Mouse (Mus musculus): ENCODE results near the gene Trabd. TPM values are rescaled to one million over a fixed set of nuclear protein-coding genes. Genes with fewer than 3 reads are reported as not detected.

Trabd gene
- polyA plus RNA-seq, 1 experiment from 2014 or later = 57.8 TPM

Other genes with a start within 250 kb of the Trabd start
- gene Pim3, start 212.9 kb upstream of the Trabd start, polyA plus RNA-seq (2016; fragmentation: Nextera tagmentation; extraction: Ambion mirVana) = 41.3 and 48.3 TPM in 2 replicates
- 0.05 and 0.08 TPM in 2 replicates for gene Ttll8, start 120.7 kb upstream of the Trabd start, polyA plus RNA-seq (2016; fragmentation: Nextera tagmentation; extraction: Ambion mirVana)
- 4.7 and 5.5 TPM in 2 replicates for gene Mlc1, start 96.1 kb upstream of the Trabd start, polyA plus RNA-seq (2016; fragmentation: Nextera tagmentation; extraction: Ambion mirVana)
- not detected in 2 replicates for gene Mov10l1, start 92.2 kb upstream of the Trabd start, polyA plus RNA-seq (2016; fragmentation: Nextera tagmentation; extraction: Ambion mirVana)
- 0.26 and 0.56 TPM in 2 replicates for gene Panx2, start 15.4 kb upstream of the Trabd start, polyA plus RNA-seq (2016; fragmentation: Nextera tagmentation; extraction: Ambion mirVana)
- gene Selenoo, start 14.0 kb downstream of the Trabd start, polyA plus RNA-seq (2016; fragmentation: Nextera tagmentation; extraction: Ambion mirVana) = 15.9 and 21.6 TPM in 2 replicates
- 23.7 and 26.0 TPM in 2 replicates for gene Tubgcp6, start 48.0 kb downstream of the Trabd start, polyA plus RNA-seq (2016; fragmentation: Nextera tagmentation; extraction: Ambion mirVana)
- 16.4 and 18.5 TPM in 2 replicates for gene Hdac10, start 53.6 kb downstream of the Trabd start, polyA plus RNA-seq (2016; fragmentation: Nextera tagmentation; extraction: Ambion mirVana)
- gene Mapk12, start 65.6 kb downstream of the Trabd start, polyA plus RNA-seq (2016; fragmentation: Nextera tagmentation; extraction: Ambion mirVana) = 23.7 and 28.5 TPM in 2 replicates
- 34.9 and 46.6 TPM in 2 replicates for gene Mapk11, start 74.5 kb downstream of the Trabd start, polyA plus RNA-seq (2016; fragmentation: Nextera tagmentation; extraction: Ambion mirVana)
- 133 and 155 TPM in 2 replicates for gene Plxnb2, start 105.7 kb downstream of the Trabd start, polyA plus RNA-seq (2016; fragmentation: Nextera tagmentation; extraction: Ambion mirVana)
- gene Dennd6b, start 121.4 kb downstream of the Trabd start, polyA plus RNA-seq (2016; fragmentation: Nextera tagmentation; extraction: Ambion mirVana) = 29.7 and 40.1 TPM in 2 replicates
- gene Ppp6r2, start 136.4 kb downstream of the Trabd start, polyA plus RNA-seq (2016; fragmentation: Nextera tagmentation; extraction: Ambion mirVana) = 27.2 and 45.7 TPM in 2 replicates
- gene Sbf1, start 240.2 kb downstream of the Trabd start, polyA plus RNA-seq (2016; fragmentation: Nextera tagmentation; extraction: Ambion mirVana) = 92.5 and 103 TPM in 2 replicates
- gene Adm2, start 247.6 kb downstream of the Trabd start, polyA plus RNA-seq (2016; fragmentation: Nextera tagmentation; extraction: Ambion mirVana) = 0.25 and 0.27 TPM in 2 replicates

All from hindbrain, embryonic 10.5 days (tissue).